Mouse (Mus musculus) kidney, postnatal 0 days (tissue): ENCODE measurements around the gene H2-Ab1. TPM values are rescaled to one million over a fixed set of nuclear protein-coding genes. Genes with fewer than 3 reads are reported as not detected.

Experiments used
- ATAC-seq: fragments of 200-750 bp; cut with Nextera tagmentation; replicated peaks from 2 replicates; pipeline ENCODE4 v1.8.0; 2017; ENCODE audit warnings: low read depth, moderate number of reproducible peaks, moderate TSS enrichment, moderate library complexity; ENCODE audit not compliant: low FRiP score
- DNase-seq: peaks from one replicate; pipeline ENCODE4 v3.0.0-alpha.2; 2016; ENCODE audit warnings: low spot score
- H3K27ac ChIP-seq: fragments of 300-500 bp; sonication (generic); 2 replicates; pipeline ENCODE4 v1.5.1; 2014; ENCODE audit warnings: mild to moderate bottlenecking
- H3K27me3 ChIP-seq: fragments of 300-500 bp; sonication (generic); 2 replicates; pipeline ENCODE4 v1.6.1; 2014; ENCODE audit warnings: low read length, mixed read lengths; ENCODE audit not compliant: insufficient read depth
- H3K36me3 ChIP-seq: fragments of 300-500 bp; sonication (generic); 2 replicates; pipeline ENCODE4 v1.6.1; 2014; ENCODE audit warnings: low read length, mixed read lengths; ENCODE audit not compliant: insufficient read depth
- H3K4me1 ChIP-seq: fragments of 300-500 bp; sonication (generic); replicated peaks from 2 replicates; pipeline ENCODE4 v1.6.1; 2014; ENCODE audit warnings: antibody characterized with exemption, low read length, mixed read lengths; ENCODE audit not compliant: insufficient read depth
- H3K4me2 ChIP-seq: fragments of 300-500 bp; sonication (generic); 2 replicates; pipeline ENCODE4 v1.6.1; 2014; ENCODE audit warnings: mild to moderate bottlenecking, low read length, moderate library complexity, mixed read lengths
- H3K4me3 ChIP-seq: fragments of 300-500 bp; sonication (generic); replicated peaks from 2 replicates; pipeline ENCODE4 v1.5.1; 2014; ENCODE audit warnings: low read depth, low read length
- H3K9ac ChIP-seq: fragments of 300-500 bp; sonication (generic); 2 replicates; pipeline ENCODE4 v1.6.1; 2014; ENCODE audit warnings: low read depth, low read length
- H3K9me3 ChIP-seq: fragments of 300-500 bp; sonication (generic); replicated peaks from 2 replicates; pipeline ENCODE4 v1.6.1; 2016; ENCODE audit warnings: low read length, inconsistent platforms, mixed read lengths
- CTCF ChIP-seq: IDR thresholded peaks from 2 replicates; pipeline ENCODE4 v1.5.1; 2016; ENCODE audit warnings: antibody characterized with exemption, low read depth, mild to moderate bottlenecking, moderate library complexity
- WGBS: fragments of 180-500 bp; shearing (Covaris S2); extraction: QIAGEN DNeasy Blood & Tissue Kit; methylation state at CpG from one replicate; pipeline ENCODE4 v1.1.7; 2014; 5-methylcytosine and 5-hydroxymethylcytosine counted together
- polyA plus RNA-seq: library from polyadenylated mRNA; unstranded; fragments of >200 nt; fragmentation: Nextera tagmentation; extraction: Ambion mirVana; gene quantifications from 2 replicates; pipeline ENCODE4 v1.2.1, GENCODE M21; 2015

The H2-Ab1 gene
- polyA plus RNA-seq, 1 experiment from 2014 or later = 49.7 TPM

DNA sequence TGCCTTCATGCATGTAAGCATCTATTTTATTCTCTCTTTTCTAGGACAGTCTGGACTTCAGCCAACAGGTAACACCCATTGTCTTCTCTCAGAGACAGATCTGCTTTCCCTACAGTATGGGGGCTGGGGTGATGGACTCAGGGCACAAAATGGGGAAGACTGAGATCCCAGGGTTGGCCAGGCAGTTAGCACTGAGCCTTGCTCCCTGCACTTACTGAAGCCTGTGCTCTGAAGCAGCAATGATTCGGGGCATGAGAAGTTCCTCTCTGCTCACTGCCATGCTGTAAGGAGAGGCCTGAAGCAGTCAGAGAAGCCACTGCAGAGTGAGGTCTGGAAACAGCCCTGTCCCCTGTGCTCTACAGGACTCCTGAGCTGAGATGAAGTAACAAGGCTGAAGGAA is 58.0 kb downstream of the H2-Ab1 start:
- Histone ChIP-seq H3K4me3 (no peak overlapping the region), H3K9ac (no peak overlapping the region), H3K27me3 (no peaks in the 10 kb centered on the region), H3K4me1 (no peaks in the 10 kb centered on the region), H3K27ac (no peak overlapping the region), H3K4me2 (no peak overlapping the region), H3K36me3 (no peaks in the 10 kb centered on the region), H3K9me3 (no peaks in the 10 kb centered on the region)
- ATAC-seq (no peak), DNase-seq (no peak)
- TF ChIP-seq CTCF = no peak
- 72% methylated on average over 1 of the region's 1 CpGs for WGBS

GRCm38 (mm10) chr17:34316697-34317096 is 59.2 kb downstream of the H2-Ab1 start:
- 68% methylated on average over 2 of the region's 2 CpGs for WGBS
- no peak overlapping the region for H3K9ac ChIP-seq
- no peak for DNase-seq
- no peak for ATAC-seq
- H3K4me1 ChIP-seq = no peaks in the 10 kb centered on the region
- H3K27me3 ChIP-seq = no peaks in the 10 kb centered on the region
- H3K36me3 ChIP-seq = no peaks in the 10 kb centered on the region
- H3K4me2 ChIP-seq = no peak overlapping the region
- H3K27ac ChIP-seq = no peak overlapping the region
- H3K4me3 ChIP-seq = no peak overlapping the region
- no peaks in the 10 kb centered on the region for H3K9me3 ChIP-seq
- no peak for TF ChIP-seq CTCF

DNA sequence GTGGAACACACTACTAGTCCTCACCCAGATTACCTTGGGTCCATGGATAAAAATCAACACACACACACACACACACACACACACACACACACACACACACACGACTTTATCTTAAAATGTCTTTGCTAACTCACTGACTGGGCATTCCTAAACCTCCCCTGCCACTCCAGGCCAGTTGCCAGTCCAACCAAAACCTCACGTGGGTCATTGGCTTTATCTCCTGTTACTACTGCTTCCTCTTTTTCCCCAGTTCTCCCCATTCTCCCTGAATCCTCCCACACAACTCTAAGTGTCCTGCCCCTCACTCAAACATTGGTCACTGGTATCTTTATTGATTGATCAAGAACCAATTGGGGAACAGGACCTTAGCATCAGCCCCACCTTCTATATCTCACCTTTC is 59.8 kb downstream of the H2-Ab1 start:
- Histone ChIP-seq H3K4me3 (no peak overlapping the region), H3K4me2 (no peak overlapping the region), H3K27ac (no peak overlapping the region), H3K36me3 (no peaks in the 10 kb centered on the region), H3K4me1 (no peaks in the 10 kb centered on the region), H3K27me3 (no peaks in the 10 kb centered on the region), H3K9ac (no peak overlapping the region), H3K9me3 (no peaks in the 10 kb centered on the region)
- DNase-seq = no peak
- WGBS = 24% methylated on average over 2 of the region's 2 CpGs
- ATAC-seq = no peak
- TF ChIP-seq CTCF = no peak

Other genes with a start within 250 kb of the H2-Ab1 start
- gene Ring1, start 233.0 kb upstream of the H2-Ab1 start, polyA plus RNA-seq = 17.9 and 23.3 TPM in 2 replicates
- gene H2-Ke6, start 229.6 kb upstream of the H2-Ab1 start, polyA plus RNA-seq = 64.9 and 65.7 TPM in 2 replicates
- gene Slc39a7, start 226.0 kb upstream of the H2-Ab1 start, polyA plus RNA-seq = 149 and 165 TPM in 2 replicates
- gene Rxrb, start 225.9 kb upstream of the H2-Ab1 start, polyA plus RNA-seq = 42.3 and 46.1 TPM in 2 replicates
- gene Col11a2, start 218.3 kb upstream of the H2-Ab1 start, polyA plus RNA-seq = 1.4 and 1.6 TPM in 2 replicates
- 0.83 and 0.95 TPM in 2 replicates for gene H2-Oa, start 165.3 kb upstream of the H2-Ab1 start, polyA plus RNA-seq
- 18.6 and 20.6 TPM in 2 replicates for gene H2-DMa, start 138.1 kb upstream of the H2-Ab1 start, polyA plus RNA-seq
- gene Brd2, start 135.1 kb upstream of the H2-Ab1 start, polyA plus RNA-seq = 90.2 and 100 TPM in 2 replicates
- gene H2-DMb2, start 114.4 kb upstream of the H2-Ab1 start, polyA plus RNA-seq = 15.3 and 19.4 TPM in 2 replicates
- gene H2-DMb1, start 104.6 kb upstream of the H2-Ab1 start, polyA plus RNA-seq = 12.9 and 13.5 TPM in 2 replicates
- 8.5 and 8.8 TPM in 2 replicates for gene Tap1, start 70.1 kb upstream of the H2-Ab1 start, polyA plus RNA-seq
- 5.9 TPM in 2 replicates for gene Psmb9, start 69.9 kb upstream of the H2-Ab1 start, polyA plus RNA-seq
- gene Psmb8, start 60.0 kb upstream of the H2-Ab1 start, polyA plus RNA-seq = 17.7 and 21.6 TPM in 2 replicates
- gene Tap2, start 54.2 kb upstream of the H2-Ab1 start, polyA plus RNA-seq = 8.8 TPM in 2 replicates
- 0.11 and 0.18 TPM in 2 replicates for gene H2-Ob, start 18.8 kb upstream of the H2-Ab1 start, polyA plus RNA-seq
- gene H2-Aa, start 30.1 kb downstream of the H2-Ab1 start, polyA plus RNA-seq = 5.9 and 6.0 TPM in 2 replicates
- 13.6 and 14.3 TPM in 2 replicates for gene H2-Eb1, start 48.2 kb downstream of the H2-Ab1 start, polyA plus RNA-seq
- 0.06 TPM in 1 of 2 replicates, not detected in the other for gene H2-Eb2, start 68.0 kb downstream of the H2-Ab1 start, polyA plus RNA-seq
- gene Btnl2, start 97.1 kb downstream of the H2-Ab1 start, polyA plus RNA-seq = 0.04 TPM in 1 of 2 replicates, not detected in the other
- gene Btnl1, start 119.4 kb downstream of the H2-Ab1 start, polyA plus RNA-seq = not detected in 2 replicates
- gene BC051142, start 141.1 kb downstream of the H2-Ab1 start, polyA plus RNA-seq = 1.2 and 1.4 TPM in 2 replicates
- not detected in 2 replicates for gene Btnl4, start 219.6 kb downstream of the H2-Ab1 start, polyA plus RNA-seq